Mouse (Mus musculus) CH12.LX (cell line): ENCODE data around the gene Ppm1b. TPM values are rescaled to one million over a fixed set of nuclear protein-coding genes. Genes with fewer than 3 reads are reported as not detected.

Experiments used
- DNase-seq: peaks from one replicate; pipeline ENCODE4 v3.0.0-alpha.2; 2013; ENCODE audit errors: extremely low read depth
- H3K27ac ChIP-seq: 2 replicates; pipeline ENCODE4 v1.5.1; 2012; ENCODE audit warnings: low read depth, mild to moderate bottlenecking, control low read depth, moderate library complexity; ENCODE audit not compliant: insufficient read depth
- H3K27me3 ChIP-seq: replicated peaks from 2 replicates; pipeline ENCODE3; 2012; ENCODE audit warnings: inconsistent platforms
- H3K36me3 ChIP-seq, 2 experiments: replicated peaks in 1 of 2; 2 replicates each; pipeline versions ENCODE3 to v1.6.1; 2012; ENCODE audit warnings: inconsistent platforms in 1 of 2, low read length in 1 of 2, mild to moderate bottlenecking in 1 of 2, mixed read lengths in 1 of 2, moderate library complexity in 1 of 2; ENCODE audit not compliant: control insufficient read depth in 1 of 2, insufficient read depth in 1 of 2
- H3K4me1 ChIP-seq, 2 experiments: 2 replicates each; pipeline ENCODE4 v1.6.1; 2012; ENCODE audit warnings: inconsistent platforms in 1 of 2, moderate library complexity in 1 of 2; ENCODE audit not compliant: insufficient read depth in 2 of 2, control insufficient read depth in 1 of 2
- H3K4me2 ChIP-seq: 2 replicates; pipeline ENCODE4 v1.6.1; 2012; ENCODE audit warnings: low read depth, mild to moderate bottlenecking, control low read depth; ENCODE audit not compliant: poor library complexity, insufficient read depth, severe bottlenecking
- H3K4me3 ChIP-seq, 3 experiments: fragments of 150-350 bp in 1 of 3; sonication (generic) in 1 of 3; replicated peaks in 1 of 3; 2 replicates each; pipeline versions ENCODE3 to v1.5.1; 2011 to 2012; ENCODE audit warnings: low read depth in 2 of 3, low read length in 2 of 3, mild to moderate bottlenecking in 2 of 3, moderate library complexity in 2 of 3, control low read depth in 1 of 3, improper control_type of control experiment in 1 of 3, inconsistent platforms in 1 of 3, mixed read lengths in 1 of 3; ENCODE audit not compliant: poor library complexity in 1 of 3
- H3K79me2 ChIP-seq: replicated peaks from 2 replicates; pipeline ENCODE4 v1.6.1; 2012; ENCODE audit warnings: mild to moderate bottlenecking, moderate library complexity; ENCODE audit not compliant: control insufficient read depth, poor library complexity, insufficient read depth, severe bottlenecking; ENCODE audit errors: extremely low read depth
- H3K9ac ChIP-seq: 2 replicates; pipeline ENCODE4 v1.6.1; 2012; ENCODE audit warnings: low read depth, mild to moderate bottlenecking, control low read depth, moderate library complexity; ENCODE audit not compliant: insufficient read depth
- H3K9me3 ChIP-seq: replicated peaks from 2 replicates; pipeline ENCODE3; 2012; ENCODE audit warnings: low read length, inconsistent platforms, mixed read lengths
- CHD2 ChIP-seq: IDR thresholded peaks from 2 replicates; pipeline ENCODE4 v1.6.1; 2011; ENCODE audit warnings: low read length, improper control_type of control experiment
- CTCF ChIP-seq, 2 experiments: IDR thresholded peaks in 1 of 2; conservative IDR thresholded peaks in 1 of 2; 2 replicates each; pipeline ENCODE4 v1.5.1; 2011 to 2012; ENCODE audit warnings: low read depth in 2 of 2, low read length in 2 of 2, improper control_type of control experiment in 1 of 2, inconsistent platforms in 1 of 2, mild to moderate bottlenecking in 1 of 2, moderate library complexity in 1 of 2
- E2F4 ChIP-seq: IDR thresholded peaks from 2 replicates; pipeline ENCODE4 v1.6.1; 2011; ENCODE audit warnings: low read depth, low read length, improper control_type of control experiment; ENCODE audit not compliant: insufficient replicate concordance
- ETS1 ChIP-seq: conservative IDR thresholded peaks from 2 replicates; pipeline ENCODE4 v1.6.1; 2012; ENCODE audit warnings: low read depth, mild to moderate bottlenecking, inconsistent platforms, low read length, improper control_type of control experiment, moderate library complexity
- JUND ChIP-seq: conservative IDR thresholded peaks from 2 replicates; pipeline ENCODE4 v1.6.1; 2011; ENCODE audit warnings: low read depth, low read length, improper control_type of control experiment
- MAFK ChIP-seq: IDR thresholded peaks from 2 replicates; pipeline ENCODE4 v1.6.1; 2011; ENCODE audit warnings: low read length, improper control_type of control experiment; ENCODE audit not compliant: insufficient replicate concordance
- MYC ChIP-seq: IDR thresholded peaks from 2 replicates; pipeline ENCODE4 v1.6.1; 2011; ENCODE audit warnings: low read depth, mild to moderate bottlenecking, improper control_type of control experiment, low read length
- RAD21 ChIP-seq: IDR thresholded peaks from 2 replicates; pipeline ENCODE4 v1.6.1; 2011; ENCODE audit warnings: low read depth, mild to moderate bottlenecking, low read length, improper control_type of control experiment, moderate library complexity
- SMC3 ChIP-seq: IDR thresholded peaks from 2 replicates; pipeline ENCODE4 v1.6.1; 2011; ENCODE audit warnings: low read depth, low read length, improper control_type of control experiment
- TBP ChIP-seq: conservative IDR thresholded peaks from 2 replicates; pipeline ENCODE4 v1.6.1; 2011; ENCODE audit warnings: low read depth, low read length, improper control_type of control experiment
- UBTF ChIP-seq: IDR thresholded peaks from 2 replicates; pipeline ENCODE4 v1.6.1; 2012; ENCODE audit warnings: low read depth, mild to moderate bottlenecking, inconsistent platforms, low read length, improper control_type of control experiment, moderate library complexity
- USF1 ChIP-seq: IDR thresholded peaks from 2 replicates; pipeline ENCODE4 v1.6.1; 2014; ENCODE audit warnings: low read depth, mild to moderate bottlenecking, inconsistent platforms, low read length, improper control_type of control experiment
- USF2 ChIP-seq: conservative IDR thresholded peaks from 2 replicates; pipeline ENCODE4 v1.6.1; 2011; ENCODE audit warnings: low read depth, low read length, improper control_type of control experiment
- ZC3H11A ChIP-seq: IDR thresholded peaks from 2 replicates; pipeline ENCODE4 v1.6.1; 2012; ENCODE audit warnings: low read depth, mild to moderate bottlenecking, inconsistent platforms, low read length, improper control_type of control experiment
- dilution Hi-C: fragments of 300-500 bp; cut with MboI; formaldehyde crosslinking; loops from 2 replicates; pipeline ENCODE4 v1.14.3; 2020; ENCODE audit warnings: low sequenced_read_pairs; ENCODE audit not compliant: extremely low pct_unique_long_range_greater_than_20kb, extremely low pct_ligation_motif_present
- in situ Hi-C: fragments of 300-500 bp; cut with MboI; formaldehyde crosslinking; loops from 3 replicates; pipeline ENCODE4 v1.14.3; 2019; ENCODE audit warnings: low sequenced_read_pairs, low pct_ligation_motif_present, low pct_unique_long_range_greater_than_20kb, mixed read lengths
- polyA plus RNA-seq: library from polyadenylated mRNA; unstranded; fragments of >175 nt; gene quantifications from 2 replicates; pipeline ENCODE4 v1.2.1, GENCODE M21; 2012; ENCODE audit warnings: low read depth; ENCODE audit not compliant: insufficient read length
- total RNA-seq, 2 experiments: library from RNA; depleted of rRNA; stranded (reverse); fragments of 300-350 nt in 1 of 2; fragments of >200 nt in 1 of 2; gene quantifications; 2 replicates each; pipeline ENCODE4 v1.2.3; 2012 to 2014

The Ppm1b gene
- total and polyA plus RNA-seq, 3 experiments = 37.7 to 49.6 (median 39.5) TPM

- Histone ChIP-seq H3K27ac (no peak overlapping the region), H3K9me3 (no peaks in the 10 kb centered on the region), H3K27me3 (no peaks in the 10 kb centered on the region), H3K4me2 (no peak overlapping the region), H3K4me1 (peaks cover 0 to 12% of the 10 kb centered on the region in 2 experiments; a peak in 2 of 4 replicates), H3K79me2 (peaks cover 41% of the 10 kb centered on the region), H3K4me3 (no peak overlapping the region)
- DNase-seq = no peak
- in situ Hi-C loops = no loop called here
- dilution Hi-C loops = no loop called here
- TF ChIP-seq CHD2 (no peak), ZC3H11A (no peak), USF1 (no peak), E2F4 (no peak), UBTF (no peak), USF2 (no peak), SMC3 (no peak)
- TF ChIP-seq, all 38 proteins: peak for 0
- H3K9ac ChIP-seq = no peak overlapping the region
- H3K36me3 ChIP-seq = peaks cover 0 to 39% of the 10 kb centered on the region in 2 experiments
Observed at GRCm38 (mm10) chr17:84966231-84966630, 9.7 kb downstream of the Ppm1b start.

GRCm38 (mm10) chr17:84967045-84967444 is 10.5 kb downstream of the Ppm1b start:
- Histone ChIP-seq H3K79me2 (peaks cover 35% of the 10 kb centered on the region), H3K27me3 (no peaks in the 10 kb centered on the region), H3K4me3 (no peak overlapping the region), H3K36me3 (peaks cover 0 to 35% of the 10 kb centered on the region in 2 experiments), H3K4me2 (no peak overlapping the region), H3K9ac (no peak overlapping the region), H3K27ac (no peak overlapping the region), H3K4me1 (peaks cover 0 to 5% of the 10 kb centered on the region in 2 experiments; a peak in 1 of 4 replicates), H3K9me3 (no peaks in the 10 kb centered on the region)
- TF ChIP-seq JUND (no peak), CTCF (conservative IDR thresholded peaks at IDR 0.05 in 1 of 2, IDR thresholded peaks at IDR 0.05 in 1 of 2; ENCODE audit: low read depth in 2 of 2, low read length in 2 of 2) (peak in 1 of 2 experiments; percentile 39; a peak in 2 of 4 replicates), RAD21 (peak; percentile 32)
- dilution Hi-C loops (no loop called here), in situ Hi-C loops (no loop called here)
- DNase-seq = no peak

GRCm38 (mm10) chr17:84969916-84970315 is 13.4 kb downstream of the Ppm1b start:
- H3K79me2 ChIP-seq = peaks cover 16% of the 10 kb centered on the region
- no peaks in the 10 kb centered on the region for H3K27me3 ChIP-seq
- in situ Hi-C loops = no loop called here
- dilution Hi-C loops = no loop called here
- H3K4me2 ChIP-seq = no peak overlapping the region
- no peak overlapping the region for H3K9ac ChIP-seq
- TF ChIP-seq UBTF (no peak), MYC (no peak), CHD2 (no peak), TBP (no peak), MAFK (no peak), ETS1 (no peak), ZC3H11A (no peak)
- TF ChIP-seq, all 38 proteins: peak for 0
- H3K4me3 ChIP-seq = no peak overlapping the region
- H3K9me3 ChIP-seq = no peaks in the 10 kb centered on the region
- H3K4me1 ChIP-seq = peaks cover 0 to 2% of the 10 kb centered on the region in 2 experiments; a peak in 1 of 4 replicates
- H3K36me3 ChIP-seq = peaks cover 0 to 29% of the 10 kb centered on the region in 2 experiments
- no peak for DNase-seq
- no peak overlapping the region for H3K27ac ChIP-seq
